Comparison of ENCODE assay signal across 8 mouse cellular contexts in genomic region chr14:74946321-74946750, GRCm38 (mm10). TPM values are rescaled to one million over a fixed set of nuclear protein-coding genes. Genes with fewer than 3 reads are reported as not detected.
DNase-seq lines count a peak whose midpoint lies in the region; ATAC-seq lines count a peak whose summit lies in the region.

No protein-coding gene starts in this region.

- peak; percentile 10; the same call in 1 of the 2 replicates for ATAC-seq in hindbrain, embryonic 14.5 days (ENCODE audit: low FRiP score)
- ATAC-seq in megakaryocyte progenitor cell, adult 5-6 weeks (replicated peaks; ENCODE audit: poor library complexity): peak; percentile 18

- H3K27me3 ChIP-seq in hindbrain, embryonic 14.5 days (ENCODE audit: control insufficient read depth, insufficient read depth, low read length): no peaks in the 10 kb centered on the region

- 3% methylated on average over 13 of the region's 13 CpGs for WGBS in hindbrain, embryonic 14.5 days

- peak overlapping the region; percentile 88 for H3K9ac ChIP-seq in hindbrain, embryonic 14.5 days

- peak; percentile 41 for DNase-seq in embryo, embryonic 10 days (ENCODE audit: low spot score)
- DNase-seq in embryo, embryonic 9.5 days (ENCODE audit: extremely low spot score): no peak
- peak; percentile 68 for DNase-seq in thymus, postnatal 14 days
- DNase-seq in thymus, adult 18-20 months: no peak
- peak; percentile 41 for DNase-seq in hindbrain, embryonic 14.5 days (ENCODE audit: low spot score)
- DNase-seq in right cerebral cortex, postnatal 25 days: no peak
- no peak for DNase-seq in ovary, postnatal 14 days (ENCODE audit: low spot score)

- H3K27ac ChIP-seq in hindbrain, embryonic 14.5 days: peak overlapping the region; percentile 91; the same call in 1 of the 2 replicates

- no peaks in the 10 kb centered on the region for H3K36me3 ChIP-seq in hindbrain, embryonic 14.5 days (replicated peaks; ENCODE audit: control insufficient read depth, insufficient read depth)

- H3K9me3 ChIP-seq in hindbrain, embryonic 14.5 days (ENCODE audit: control insufficient read depth, low read length): no peaks in the 10 kb centered on the region

- peak overlapping the region; percentile 70 for H3K4me3 ChIP-seq in hindbrain, embryonic 14.5 days (replicated peaks; ENCODE audit: low read length)

- H3K4me2 ChIP-seq in hindbrain, embryonic 14.5 days (replicated peaks): peak overlapping the region; percentile 76

- peaks cover 21% of the 10 kb centered on the region for H3K4me1 ChIP-seq in hindbrain, embryonic 14.5 days (replicated peaks; ENCODE audit: control insufficient read depth, insufficient read depth, low read length)

RNA-seq across cellular contexts. Expression of gene Lrch1, which starts 1.3 kb away (rescaled TPM):
- polyA plus RNA-seq in hindbrain, embryonic 14.5 days (2014; fragmentation: Nextera tagmentation; extraction: Ambion mirVana): 16.7 and 22.0 TPM in 2 replicates
- 12.1 and 14.3 TPM in 2 replicates for total RNA-seq in megakaryocyte progenitor cell, adult 5-6 weeks (2015)
- total RNA-seq in megakaryocyte progenitor cell, adult 5-6 weeks (2017): 9.3 and 11.3 TPM in 2 replicates

Comparison
In these comparisons a context has a peak if more than half of its experiments do, and no peak if none do; other contexts are left out.
1. DNase-seq: peak in embryo, embryonic 10 days (single experiment), thymus, postnatal 14 days (single experiment) and hindbrain, embryonic 14.5 days (single experiment); none in embryo, embryonic 9.5 days (single experiment), thymus, adult 18-20 months (0 of 2), right cerebral cortex, postnatal 25 days (single experiment) and ovary, postnatal 14 days (single experiment).